9 mouse cellular contexts compared by ENCODE assay signal in the genomic region with DNA sequence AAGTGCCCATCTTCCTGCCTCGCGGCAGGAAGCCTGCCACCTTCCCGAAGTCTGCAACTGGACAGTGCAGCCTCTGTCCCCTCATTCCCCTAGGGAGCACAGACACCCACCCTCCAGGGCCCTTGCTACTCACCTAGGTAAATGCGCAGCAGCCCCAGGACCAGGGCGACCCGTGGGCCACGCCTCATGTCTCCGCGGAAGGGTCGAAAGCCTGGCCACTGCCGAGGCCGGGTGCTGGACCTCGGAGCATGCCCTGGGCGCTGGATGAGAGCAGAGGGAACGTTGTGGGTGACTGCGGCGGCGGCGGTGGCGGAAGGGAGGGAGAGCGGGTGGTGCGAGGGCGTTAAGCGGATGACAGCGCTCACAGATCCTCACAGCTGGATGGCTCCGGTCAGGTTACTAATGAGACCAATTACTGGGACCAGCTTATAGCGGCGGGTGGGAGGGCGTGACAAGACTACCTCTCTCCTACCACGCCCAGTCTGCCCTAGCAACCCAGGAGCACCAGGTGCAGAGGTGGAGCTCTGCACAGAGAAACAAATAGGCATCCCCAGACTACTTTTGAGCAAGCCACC. TPM values are rescaled to one million over a fixed set of nuclear protein-coding genes. Genes with fewer than 3 reads are reported as not detected.
A peak's percentile ranks its signal among the peaks of the same experiment; 100 is the strongest.
DNase-seq lines count a peak whose midpoint lies in the region; ATAC-seq and TF ChIP-seq lines count a peak whose summit lies in the region.
"Had no signal": no experiment of that assay in that cellular context is flagged by ENCODE, and none has a peak within 500 bp of the region (broad histone marks: within the 10 kb centered on the region; RNA-seq: fewer than 3 reads in every experiment).

A gene (minus strand): TSS at position 392 of the 575 bp plus-strand sequence.

- H3K27me3 ChIP-seq in C2C12 (ENCODE audit: control insufficient read depth, insufficient read depth, insufficient read length): peaks cover 35% of the 10 kb centered on the region
- peaks cover 3% of the 10 kb centered on the region for H3K27me3 ChIP-seq in embryonic facial prominence, embryonic 11.5 days (ENCODE audit: control insufficient read depth, insufficient read depth, low read length)
- no peaks in the 10 kb centered on the region for H3K27me3 ChIP-seq in hindbrain, postnatal 0 days (ENCODE audit: insufficient read depth, low read length)
- peaks cover 36% of the 10 kb centered on the region for H3K27me3 ChIP-seq in liver, embryonic 13.5 days
- no peaks in the 10 kb centered on the region for H3K27me3 ChIP-seq in thymus, adult 2 months (ENCODE audit: control insufficient read depth, insufficient read depth, low read length)

- no peaks in the 10 kb centered on the region for H3K79me2 ChIP-seq in C2C12 (ENCODE audit: control insufficient read depth, insufficient read depth)

- peak within 1 kb of the TSS; percentile 45 for H3ac ChIP-seq in C2C12 (ENCODE audit: control insufficient read depth, insufficient read length, low read depth)

- 0% methylated on average over 28 of the region's 30 CpGs for WGBS in embryonic facial prominence, embryonic 11.5 days
- WGBS in hindbrain, postnatal 0 days: under 1% methylated on average over 30 of the region's 30 CpGs
- 4% methylated on average over 30 of the region's 30 CpGs for WGBS in liver, embryonic 13.5 days (ENCODE audit: insufficient replicate concordance)
- WGBS in thymus, adult 2 months: 4% methylated on average over 30 of the region's 30 CpGs

- H3K4me1 ChIP-seq in embryonic facial prominence, embryonic 11.5 days (ENCODE audit: control insufficient read depth, insufficient read depth, low read length): peaks cover 5% of the 10 kb centered on the region
- H3K4me1 ChIP-seq in hindbrain, postnatal 0 days (ENCODE audit: insufficient read depth, low read length): no peaks in the 10 kb centered on the region; the same call in 1 of the 2 replicates
- no peaks in the 10 kb centered on the region for H3K4me1 ChIP-seq in liver, embryonic 13.5 days (replicated peaks)
- no peaks in the 10 kb centered on the region for H3K4me1 ChIP-seq in thymus, adult 2 months (replicated peaks; ENCODE audit: control insufficient read depth, insufficient read depth, low read length)

- TF ChIP-seq POLR2A in thymus, adult 2 months (IDR thresholded peaks at IDR 0.05; ENCODE audit: control insufficient read depth, extremely low read depth, insufficient read depth, low read length, poor library complexity): no peak

- no peaks in the 10 kb centered on the region for H3K9me3 ChIP-seq in embryonic facial prominence, embryonic 11.5 days (replicated peaks; ENCODE audit: control insufficient read depth, low read length)
- no peaks in the 10 kb centered on the region for H3K9me3 ChIP-seq in hindbrain, postnatal 0 days (ENCODE audit: low read length)
- no peaks in the 10 kb centered on the region for H3K9me3 ChIP-seq in liver, embryonic 13.5 days (replicated peaks)

- DNase-seq in cerebellum, postnatal 10 days: peak; percentile 48 to 49
- no peak for DNase-seq in cerebellum, adult 11 months
- DNase-seq in embryonic facial prominence, embryonic 11.5 days (ENCODE audit: low spot score): peak; percentile 66
- peak; percentile 50 for DNase-seq in hindbrain, postnatal 0 days (ENCODE audit: low spot score)
- no peak for DNase-seq in liver, embryonic 13.5 days
- peak; percentile 34 for DNase-seq in right cerebral cortex, postnatal 25 days
- no peak for DNase-seq in thymus, adult 2 months

- peak within 1 kb of the TSS; percentile 60 for H3K4me2 ChIP-seq in embryonic facial prominence, embryonic 11.5 days (ENCODE audit: low read depth, low read length)
- H3K4me2 ChIP-seq in hindbrain, postnatal 0 days (ENCODE audit: low read depth, low read length): peak within 1 kb of the TSS; percentile 95
- 0 out of 2 replicates have a peak within 1 kb of the TSS, but pooled peaks have one; percentile 23 for H3K4me2 ChIP-seq in liver, embryonic 13.5 days

- peak; percentile 86 for ATAC-seq in embryonic facial prominence, embryonic 11.5 days (replicated peaks; ENCODE audit: insufficient number of reproducible peaks, low FRiP score, low TSS enrichment, low read depth)
- peak; percentile 74 for ATAC-seq in hindbrain, postnatal 0 days
- no peak for ATAC-seq in liver, embryonic 13.5 days (ENCODE audit: low read depth)

- no peak within 1 kb of the TSS for H3K27ac ChIP-seq in embryonic facial prominence, embryonic 11.5 days (replicated peaks; ENCODE audit: low read depth, low read length)
- no peak within 1 kb of the TSS for H3K27ac ChIP-seq in hindbrain, postnatal 0 days
- no peak within 1 kb of the TSS for H3K27ac ChIP-seq in liver, embryonic 13.5 days
- H3K27ac ChIP-seq in thymus, adult 2 months (ENCODE audit: control insufficient read depth, insufficient read depth, low read length): no peak within 1 kb of the TSS

- TF ChIP-seq CTCF in C2C12 (IDR thresholded peaks at IDR 0.05; ENCODE audit: control insufficient read depth, insufficient read depth, insufficient read length): no peak
- TF ChIP-seq CTCF in hindbrain, postnatal 0 days (IDR thresholded peaks at IDR 0.05; ENCODE audit: low read depth): no peak
- TF ChIP-seq CTCF in thymus, adult 2 months (IDR thresholded peaks at IDR 0.05; ENCODE audit: borderline replicate concordance, control insufficient read depth, extremely low read depth, insufficient read depth, low read length, poor library complexity): no peak

- H3K9ac ChIP-seq in embryonic facial prominence, embryonic 11.5 days (replicated peaks; ENCODE audit: low read length): no peak within 1 kb of the TSS
- H3K9ac ChIP-seq in hindbrain, postnatal 0 days (replicated peaks; ENCODE audit: low read length): peak within 1 kb of the TSS; percentile 52
- H3K9ac ChIP-seq in liver, embryonic 13.5 days: no peak within 1 kb of the TSS

- H3K36me3 ChIP-seq in C2C12 (ENCODE audit: control insufficient read depth, insufficient read depth): no peaks in the 10 kb centered on the region
- H3K36me3 ChIP-seq in embryonic facial prominence, embryonic 11.5 days (replicated peaks; ENCODE audit: control insufficient read depth, insufficient read depth, low read depth, low read length): no peaks in the 10 kb centered on the region
- H3K36me3 ChIP-seq in hindbrain, postnatal 0 days (ENCODE audit: insufficient read depth, low read length): no peaks in the 10 kb centered on the region
- no peaks in the 10 kb centered on the region for H3K36me3 ChIP-seq in liver, embryonic 13.5 days
- no peaks in the 10 kb centered on the region for H3K36me3 ChIP-seq in thymus, adult 2 months (ENCODE audit: control insufficient read depth, insufficient read depth, low read length)

- no peak within 1 kb of the TSS for H3K4me3 ChIP-seq in C2C12 (ENCODE audit: insufficient read depth, poor library complexity, severe bottlenecking)
- peak within 1 kb of the TSS; percentile 18 for H3K4me3 ChIP-seq in embryonic facial prominence, embryonic 11.5 days (ENCODE audit: low read depth, low read length)
- H3K4me3 ChIP-seq in hindbrain, postnatal 0 days (ENCODE audit: low read length): peak within 1 kb of the TSS; percentile 49
- no peak within 1 kb of the TSS for H3K4me3 ChIP-seq in liver, embryonic 13.5 days (replicated peaks)
- no peak within 1 kb of the TSS for H3K4me3 ChIP-seq in thymus, adult 2 months (ENCODE audit: control insufficient read depth, insufficient read depth, low read length)

- no peaks in the 10 kb centered on the region for H3K79me3 ChIP-seq in C2C12 (ENCODE audit: low read depth)

TF ChIP-seq in C2C12, 6 proteins besides CTCF, POLR2A, EP300 and RAD21:
- TF ChIP-seq FOSL1 (IDR thresholded peaks at IDR 0.05; ENCODE audit: insufficient read depth, low read length, poor library complexity, severe bottlenecking) (no peak), MAX (IDR thresholded peaks at IDR 0.05) (no peak), MYOG (IDR thresholded peaks at IDR 0.05; ENCODE audit: control insufficient read depth, extremely low read depth, insufficient read length) (no peak), MYOD1 (IDR thresholded peaks at IDR 0.05; ENCODE audit: control insufficient read depth, insufficient read length, low read depth) (no peak), CEBPB (IDR thresholded peaks at IDR 0.05; ENCODE audit: low read depth) (no peak), USF1 (IDR thresholded peaks at IDR 0.05; ENCODE audit: low read depth) (no peak)
TF ChIP-seq in C2C12: peak in this region for 0.

RNA-seq across cellular contexts. Expression of the gene that starts here (rescaled TPM):
- polyA plus RNA-seq in C2C12 (2012; fragmentation: generic; extraction: Trizol): 0.16 TPM
- 3.1 and 4.1 TPM in 2 replicates for polyA plus RNA-seq in embryonic facial prominence, embryonic 11.5 days (2014; fragmentation: Nextera tagmentation; extraction: Ambion mirVana)
- total RNA-seq in hindbrain, postnatal 0 days (2014; rRNA removed): 7.4 and 8.0 TPM in 2 replicates
- 6.0 and 6.6 TPM in 2 replicates for polyA plus RNA-seq in hindbrain, postnatal 0 days (2015; fragmentation: Nextera tagmentation; extraction: Ambion mirVana)
- 0.03 TPM in 1 of 2 replicates, not detected in the other for polyA plus RNA-seq in liver, embryonic 13.5 days (2015; fragmentation: Nextera tagmentation; extraction: Ambion mirVana)
- 6.8 and 7.2 TPM in 2 replicates for polyA plus RNA-seq in thymus, adult 2 months (2012; rRNA removed)
- total RNA-seq: gastrocnemius, postnatal 4 days had no signal

Comparison
In these comparisons a context has a peak if more than half of its experiments do, and no peak if none do; other contexts are left out.
1. DNase-seq: peak in cerebellum, postnatal 10 days (2 of 2), embryonic facial prominence, embryonic 11.5 days (single experiment), hindbrain, postnatal 0 days (single experiment) and right cerebral cortex, postnatal 25 days (single experiment); none in cerebellum, adult 11 months (single experiment), liver, embryonic 13.5 days (single experiment) and thymus, adult 2 months (single experiment).
2. H3K4me3 ChIP-seq: peak in embryonic facial prominence, embryonic 11.5 days (single experiment) and hindbrain, postnatal 0 days (single experiment); none in C2C12 (single experiment), liver, embryonic 13.5 days (single experiment) and thymus, adult 2 months (single experiment).
3. H3K4me2 ChIP-seq: peak in every context shown above with its lines; median percentile 95 in hindbrain, postnatal 0 days; 60 in embryonic facial prominence, embryonic 11.5 days; 23 in liver, embryonic 13.5 days.